Mouse (Mus musculus): ENCODE data around the gene Gm21586.
"Not testable (repeated sequence)": the region's sequence is repeated elsewhere in the genome, so short reads cannot be mapped to it uniquely, and the experiment has no call there.

Gm21586 gene

GRCm38 (mm10) chr4:42439078-42439477, at the start of gene Gm21586:
Gm21586 (plus strand) TSS chr4:42439378.
- not testable (repeated sequence) for DNase-seq

- DNase-seq, result not testable (repeated sequence)
These were observed 27.3 kb downstream of the Gm21586 start, which contains the start of gene Gm2163 for GRCm38 (mm10) chr4:42466452-42466851. Gm2163 (plus strand) TSS chr4:42466752.
